Mouse (Mus musculus) urinary bladder, adult 18-20 months (tissue): ENCODE results near the gene Ltbp1.

Experiments used
- DNase-seq, 2 experiments: peaks; one replicate each; pipeline ENCODE4 v3.0.0; 2022; ENCODE audit warnings: low spot score in 2 of 2, mixed read lengths in 2 of 2

Gene Ltbp1

DNA sequence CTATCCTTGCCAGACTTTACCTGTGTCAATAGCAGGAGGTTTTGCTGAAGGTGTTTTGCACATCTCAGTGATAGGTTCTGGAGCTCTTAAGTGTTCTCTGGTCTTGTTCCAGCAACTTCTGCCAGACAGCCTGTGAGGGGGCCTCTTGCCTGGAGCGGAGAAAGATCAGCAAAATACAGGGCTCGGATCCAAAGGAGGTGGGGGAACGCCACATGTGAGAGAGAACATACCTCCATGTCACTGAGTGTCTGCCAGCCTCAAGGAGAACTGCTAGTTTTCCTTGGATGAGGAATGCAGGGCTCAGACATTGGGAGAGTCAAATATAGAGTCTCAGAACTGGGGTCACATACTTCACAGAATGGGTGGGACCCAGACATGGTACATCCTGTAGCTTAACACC lies 230.4 kb downstream of the Ltbp1 start:
- DNase-seq = no peak

DNA sequence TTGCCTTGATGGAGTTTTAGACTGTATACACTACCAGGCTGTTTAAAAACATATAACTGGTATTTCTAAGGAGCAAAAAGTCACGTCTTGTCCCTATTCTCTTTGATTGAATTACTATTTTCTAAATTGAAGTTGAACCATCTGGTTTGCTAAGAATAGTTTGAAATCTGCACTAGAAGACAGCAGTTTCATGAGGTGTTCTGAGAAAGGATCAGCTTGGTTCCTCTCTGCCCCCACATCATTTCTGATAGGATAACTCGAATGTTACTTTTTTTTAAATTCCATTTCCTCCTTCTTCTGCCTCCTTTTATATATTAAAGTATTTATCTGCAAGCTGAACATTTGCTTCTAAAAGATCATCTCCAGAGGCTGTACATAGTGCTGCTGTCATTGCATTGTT lies 231.2 kb downstream of the Ltbp1 start:
- DNase-seq = no peak

GRCm38 (mm10) chr17:75237456-75237855 lies 232.1 kb downstream of the Ltbp1 start:
- DNase-seq = no peak

DNA sequence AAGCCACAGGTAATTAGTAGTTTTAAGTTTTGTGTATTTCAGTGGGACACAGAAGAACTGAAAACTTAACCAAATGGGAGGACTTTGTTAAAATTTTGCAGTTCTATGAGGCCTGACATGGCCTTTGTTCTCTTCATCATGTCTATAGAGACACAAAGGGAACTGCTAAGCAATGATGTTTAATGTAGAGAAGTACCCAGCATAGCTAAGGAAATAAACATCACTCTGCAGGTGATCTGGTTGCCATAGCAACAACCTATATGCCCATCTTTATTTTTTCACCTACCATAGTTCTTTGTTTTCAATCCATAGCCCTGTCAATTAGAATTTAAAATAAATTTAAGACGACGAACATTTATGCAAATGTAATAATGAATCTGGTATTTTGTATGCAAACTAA lies 233.3 kb downstream of the Ltbp1 start:
- no peak for DNase-seq

- no peak for DNase-seq
Observed at GRCm38 (mm10) chr17:75239545-75239944, 234.2 kb downstream of the Ltbp1 start.

DNA sequence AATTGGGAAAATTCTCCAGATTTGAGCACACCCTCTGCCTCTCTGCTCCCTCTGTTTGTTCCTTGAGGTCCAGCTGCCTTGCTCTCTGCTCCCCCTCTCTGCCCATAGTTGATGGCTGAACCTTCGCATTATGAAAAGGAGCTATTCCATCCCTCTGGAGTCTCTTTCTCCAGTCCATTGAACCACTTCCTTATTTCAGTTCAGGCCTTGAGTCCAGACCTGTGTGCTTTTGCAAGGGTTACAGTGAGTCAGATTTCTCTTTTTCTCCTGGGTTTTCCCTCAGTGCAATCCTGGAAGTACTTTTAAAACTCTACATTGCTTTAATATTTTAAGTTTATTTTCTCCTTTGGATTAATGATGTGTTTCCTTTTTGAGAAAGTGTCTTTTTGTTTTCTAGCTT lies 236.7 kb downstream of the Ltbp1 start:
- DNase-seq = no peak

DNA sequence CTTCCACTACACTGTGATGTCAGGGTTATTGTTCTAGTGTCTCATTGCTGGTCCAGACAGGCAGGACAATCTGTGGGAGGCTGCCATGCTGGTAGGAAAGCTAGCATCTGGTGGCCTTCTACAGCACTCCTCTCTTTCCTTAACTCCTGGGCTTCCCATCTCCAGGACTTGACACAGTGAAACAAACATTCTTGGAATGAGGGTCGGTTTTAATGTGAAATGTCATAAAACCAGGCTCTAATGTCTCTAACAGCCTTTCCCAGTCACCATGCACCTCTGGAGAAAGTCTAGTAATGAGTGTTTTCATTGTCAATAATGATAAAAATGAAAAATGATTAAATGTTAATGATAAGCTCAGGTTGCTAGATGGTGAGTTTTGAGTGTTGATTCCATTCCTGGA lies 237.9 kb downstream of the Ltbp1 start:
- DNase-seq = no peak

DNA sequence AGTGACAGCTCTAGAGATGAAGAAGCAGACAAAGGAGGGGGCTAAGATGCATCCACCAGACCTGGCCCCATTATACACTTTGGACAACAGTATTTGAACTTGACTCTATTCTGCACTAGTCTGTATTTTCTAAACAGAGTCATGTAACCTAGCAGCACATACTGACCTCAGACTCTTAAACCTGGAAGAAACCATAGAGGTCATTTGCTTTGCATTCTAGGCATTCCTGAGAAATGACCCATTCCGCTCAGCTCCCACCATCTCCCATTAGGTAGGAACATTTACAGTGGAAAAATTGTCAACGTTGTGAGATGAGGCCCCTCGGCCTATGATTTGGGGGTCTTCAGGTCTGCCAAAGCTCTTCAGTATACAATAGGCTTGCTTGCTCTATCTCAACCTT lies 238.8 kb downstream of the Ltbp1 start:
- DNase-seq = no peak

- DNase-seq = no peak
Observed at GRCm38 (mm10) chr17:75245085-75245484, 239.7 kb downstream of the Ltbp1 start.

- DNase-seq = no peak
Observed at GRCm38 (mm10) chr17:75248632-75249031, 243.3 kb downstream of the Ltbp1 start.

DNA sequence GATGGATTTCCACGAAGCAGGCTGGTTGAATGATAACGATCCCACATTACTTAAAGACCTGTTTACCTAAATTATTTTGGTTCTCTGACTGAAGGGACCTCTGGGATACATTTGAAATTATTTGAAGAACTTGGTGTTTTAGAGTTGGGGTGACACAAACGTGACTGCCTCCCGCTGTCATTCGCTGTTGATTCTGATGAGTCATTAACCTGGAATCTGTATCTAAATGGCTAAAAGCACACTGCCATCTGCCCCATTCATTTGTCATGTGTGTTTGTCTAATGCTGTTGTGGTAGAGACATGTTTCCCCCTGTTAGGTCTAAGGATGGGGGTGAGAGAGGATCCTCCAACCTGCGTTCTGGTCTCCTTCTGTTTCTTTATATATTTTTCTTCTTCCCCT lies 245.2 kb downstream of the Ltbp1 start:
- no peak for DNase-seq

GRCm38 (mm10) chr17:75251094-75251493 lies 245.7 kb downstream of the Ltbp1 start:
- no peak for DNase-seq

GRCm38 (mm10) chr17:75252540-75252939 lies 247.2 kb downstream of the Ltbp1 start:
- no peak for DNase-seq

DNA sequence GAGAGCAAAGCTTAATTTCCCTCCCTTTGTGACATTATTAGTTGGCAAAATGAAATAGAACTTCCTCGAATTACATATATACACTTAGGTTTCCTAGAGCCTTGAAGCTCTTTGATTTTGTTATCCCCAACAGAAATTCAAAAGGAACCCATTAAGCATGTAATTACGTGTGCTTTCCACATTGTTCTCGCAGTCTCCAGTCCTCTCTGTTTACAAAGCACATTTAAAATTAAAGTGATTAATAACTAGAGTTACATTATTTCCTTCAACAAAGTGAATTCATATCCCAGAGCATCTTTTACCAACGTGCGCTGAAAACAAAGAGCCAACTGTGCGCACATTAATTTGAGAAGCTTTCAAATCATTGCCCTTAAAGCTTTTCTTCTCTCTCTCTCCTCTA lies 249.5 kb downstream of the Ltbp1 start:
- no peak for DNase-seq

- DNase-seq = no peak
Observed at GRCm38 (mm10) chr17:75255967-75256366, 250.6 kb downstream of the Ltbp1 start.

DNA sequence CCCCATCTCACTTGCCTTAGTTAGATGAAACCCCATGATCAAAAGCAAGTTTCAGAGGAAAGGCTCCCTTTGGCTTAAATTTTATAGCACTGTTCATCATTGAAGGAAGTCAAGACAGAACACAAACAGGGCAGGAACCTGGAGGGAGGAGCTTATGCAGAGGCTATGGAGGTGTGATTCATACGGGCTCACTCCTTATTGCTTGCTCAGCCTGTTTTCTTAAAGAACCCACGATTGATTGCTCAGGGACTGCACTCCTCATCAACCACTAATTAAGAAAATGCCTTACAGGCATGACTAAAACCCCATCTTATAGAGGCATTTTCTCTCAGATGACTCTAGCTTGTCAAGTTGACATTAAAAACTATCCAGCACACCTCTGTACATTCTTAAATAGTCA lies 253.1 kb downstream of the Ltbp1 start:
- DNase-seq = no peak

DNA sequence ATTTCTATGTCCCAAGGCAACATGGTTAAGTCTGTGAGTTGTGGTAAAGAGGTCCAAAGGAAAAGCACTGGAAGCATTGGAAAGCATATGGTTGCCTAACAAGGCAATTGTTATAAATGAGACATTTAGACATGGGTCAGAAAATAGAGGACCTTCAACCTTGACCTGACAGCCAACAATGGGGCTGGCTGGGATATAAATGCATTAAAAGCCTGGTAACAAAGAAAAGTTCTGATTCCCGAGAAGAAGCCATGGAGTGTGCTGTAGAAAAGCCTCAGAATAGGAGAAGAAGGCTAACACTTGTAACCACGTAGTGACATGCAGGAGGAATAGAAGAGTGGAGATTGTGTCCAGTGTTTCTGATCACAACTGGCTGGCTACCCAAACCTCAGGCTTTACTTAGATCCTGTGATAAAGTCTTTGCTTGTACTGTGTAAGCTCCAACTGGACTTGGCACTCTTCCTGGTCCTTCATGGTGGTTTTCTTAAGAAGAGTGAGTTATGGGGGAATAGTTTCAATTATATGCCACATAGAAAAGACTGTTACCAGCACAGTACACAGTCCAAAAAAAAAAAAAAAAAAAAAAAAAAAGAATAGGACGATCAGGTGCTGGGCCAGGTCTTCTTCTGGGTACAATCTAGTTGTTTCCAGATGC lies 258.1 kb downstream of the Ltbp1 start:
- no peak for DNase-seq

DNA sequence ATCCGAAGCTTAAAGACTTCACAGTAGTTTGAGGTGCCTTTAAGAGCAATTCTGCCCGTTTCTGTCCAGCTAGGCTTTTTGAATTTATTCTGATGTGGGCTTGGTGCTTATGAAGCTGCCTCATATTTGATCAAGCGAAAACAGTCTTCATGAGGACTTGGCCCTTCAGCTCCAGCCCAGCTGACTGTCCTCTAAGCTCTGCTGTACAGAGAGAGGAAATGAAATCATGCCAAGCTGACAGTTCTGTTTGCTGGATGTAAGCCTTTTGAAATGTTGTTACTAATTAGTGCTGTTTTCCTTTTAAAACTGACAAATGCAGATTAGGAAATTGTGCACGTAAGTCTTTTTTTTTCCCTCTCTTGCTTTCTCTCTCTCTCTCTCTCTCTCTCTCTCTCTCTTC lies 263.1 kb downstream of the Ltbp1 start:
- no peak for DNase-seq

DNA sequence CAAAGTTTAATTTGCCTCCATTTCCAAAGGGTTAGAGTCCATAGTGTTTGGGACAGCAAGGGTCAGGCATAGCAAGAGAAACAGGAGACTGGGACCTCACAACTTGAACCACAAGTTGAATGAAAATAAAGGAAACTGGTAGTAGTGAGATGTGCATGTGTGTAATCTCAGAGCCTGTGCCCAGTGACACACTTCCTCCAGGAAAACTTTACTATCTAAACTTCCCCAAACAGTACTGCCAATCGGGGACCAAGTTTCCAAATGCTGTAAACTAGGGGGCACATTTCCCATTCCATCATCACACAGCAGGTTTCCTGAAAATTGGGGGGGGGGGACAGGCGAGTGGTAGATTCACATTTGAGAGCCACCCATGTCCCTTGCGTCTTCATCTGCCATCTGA lies 267.1 kb downstream of the Ltbp1 start:
- no peak for DNase-seq

GRCm38 (mm10) chr17:75273272-75273671 lies 267.9 kb downstream of the Ltbp1 start:
- no peak for DNase-seq

GRCm38 (mm10) chr17:75275302-75275701 lies 269.9 kb downstream of the Ltbp1 start:
- DNase-seq = no peak

DNA sequence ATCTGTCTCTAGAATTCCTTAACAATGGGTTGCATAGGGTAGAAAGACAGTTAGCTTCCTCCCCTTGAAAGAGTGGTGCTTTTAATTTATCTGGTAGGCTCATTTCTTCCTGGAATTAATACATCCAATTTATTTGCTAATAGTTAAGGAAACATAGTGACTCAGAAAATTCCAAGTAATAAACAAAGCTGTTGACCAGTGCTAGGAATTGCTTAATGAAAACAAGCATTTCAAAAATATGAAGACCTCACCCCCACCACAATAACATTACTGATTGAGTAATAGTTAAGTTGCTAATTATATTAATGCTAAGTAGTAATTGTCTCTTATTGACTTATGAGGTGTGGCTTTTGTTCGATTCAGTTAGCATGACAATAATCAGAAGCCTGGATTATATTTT lies 272.7 kb downstream of the Ltbp1 start:
- DNase-seq = no peak

- no peak for DNase-seq
Observed at GRCm38 (mm10) chr17:75278561-75278960, 273.2 kb downstream of the Ltbp1 start.

DNA sequence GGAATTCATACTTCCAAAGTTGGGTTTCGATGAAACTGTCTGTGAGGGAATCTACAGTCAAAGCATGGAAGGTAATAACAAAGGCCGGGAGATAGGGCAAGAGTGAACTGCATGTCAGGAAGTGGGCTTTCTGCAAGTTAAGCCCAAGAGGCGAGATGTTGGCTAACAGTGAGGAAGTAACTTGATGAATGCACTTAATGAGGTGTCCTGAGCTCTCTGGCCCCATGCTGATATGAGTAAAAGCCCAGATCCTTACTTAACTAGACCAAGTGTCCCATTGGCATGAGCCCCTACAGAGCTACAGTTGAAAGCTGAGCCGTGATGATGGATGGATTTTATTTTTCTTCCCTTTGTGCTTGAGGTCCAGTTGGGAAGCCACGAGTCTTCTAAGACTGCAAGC lies 276.0 kb downstream of the Ltbp1 start:
- DNase-seq = no peak
